Mouse (Mus musculus) MEL (cell line): ENCODE data around the gene Gm20696.

Experiments
- CTCF ChIP-seq, 3 experiments: IDR thresholded peaks in 2 of 3; conservative IDR thresholded peaks in 1 of 3; 2 replicates each; pipeline ENCODE4 v1.5.1; 2011 to 2012; ENCODE audit warnings: low read length in 3 of 3, low read depth in 2 of 3, mild to moderate bottlenecking in 2 of 3, improper control_type of control experiment in 1 of 3, inconsistent platforms in 1 of 3, mixed read lengths in 1 of 3, moderate library complexity in 1 of 3; ENCODE audit not compliant: control insufficient read depth in 1 of 3, insufficient read depth in 1 of 3, poor library complexity in 1 of 3, severe bottlenecking in 1 of 3
- EP300 ChIP-seq, 2 experiments: IDR thresholded peaks; 2 replicates each; pipeline ENCODE4 v1.6.1; 2011; ENCODE audit warnings: improper control_type of control experiment in 2 of 2, low read length in 2 of 2, low read depth in 1 of 2, mild to moderate bottlenecking in 1 of 2
- HCFC1 ChIP-seq: IDR thresholded peaks from 2 replicates; pipeline ENCODE4 v1.6.1; 2012; ENCODE audit warnings: low read depth, mild to moderate bottlenecking, inconsistent platforms, low read length, improper control_type of control experiment, moderate library complexity
- MXI1 ChIP-seq: IDR thresholded peaks from 2 replicates; pipeline ENCODE4 v1.6.1; 2011; ENCODE audit warnings: mild to moderate bottlenecking, low read depth, low read length, improper control_type of control experiment
- MYB ChIP-seq: IDR thresholded peaks from 2 replicates; pipeline ENCODE4 v1.6.1; 2011; ENCODE audit warnings: mild to moderate bottlenecking, low read depth, low read length, improper control_type of control experiment
- POLR2A ChIP-seq, 2 experiments: IDR thresholded peaks; 2 replicates each; pipeline ENCODE4 v1.6.1; 2011 to 2012; ENCODE audit warnings: low read length in 2 of 2, mild to moderate bottlenecking in 2 of 2, control low read depth in 1 of 2, improper control_type of control experiment in 1 of 2, low read depth in 1 of 2, moderate library complexity in 1 of 2; ENCODE audit not compliant: control insufficient read depth in 1 of 2, insufficient read depth in 1 of 2, poor library complexity in 1 of 2
- POLR2AphosphoS2 ChIP-seq: IDR thresholded peaks from 2 replicates; pipeline ENCODE4 v1.6.1; 2011; ENCODE audit warnings: low read length, improper control_type of control experiment
- RCOR1 ChIP-seq: IDR thresholded peaks from 2 replicates; pipeline ENCODE4 v1.6.1; 2012; ENCODE audit warnings: low read depth, mild to moderate bottlenecking, inconsistent platforms, low read length, improper control_type of control experiment
- SIN3A ChIP-seq: IDR thresholded peaks from 2 replicates; pipeline ENCODE4 v1.6.1; 2012; ENCODE audit warnings: low read length, improper control_type of control experiment, inconsistent platforms
- TCF12 ChIP-seq: IDR thresholded peaks from 2 replicates; pipeline ENCODE4 v1.6.1; 2014; ENCODE audit warnings: low read depth, mild to moderate bottlenecking, inconsistent platforms, low read length, improper control_type of control experiment, moderate library complexity
- ZMIZ1 ChIP-seq: IDR thresholded peaks from 2 replicates; pipeline ENCODE4 v1.6.1; 2012; ENCODE audit warnings: low read depth, mild to moderate bottlenecking, inconsistent platforms, low read length, improper control_type of control experiment, moderate library complexity

- TF ChIP-seq POLR2AphosphoS2 (no peak), POLR2A (IDR thresholded peaks at IDR 0.05; ENCODE audit: control insufficient read depth in 1 of 2, insufficient read depth in 1 of 2, low read depth in 1 of 2, low read length in 2 of 2, poor library complexity in 1 of 2) (no peak), TCF12 (no peak), CTCF (IDR thresholded peaks at IDR 0.05 in 2 of 3, conservative IDR thresholded peaks at IDR 0.05 in 1 of 3; ENCODE audit: control insufficient read depth in 1 of 3, insufficient read depth in 1 of 3, low read depth in 2 of 3, low read length in 3 of 3, poor library complexity in 1 of 3, severe bottlenecking in 1 of 3) (no peak), ZMIZ1 (no peak), MYB (no peak), MXI1 (no peak), RCOR1 (no peak), HCFC1 (no peak), EP300 (IDR thresholded peaks at IDR 0.05; ENCODE audit: low read depth in 1 of 2, low read length in 2 of 2) (no peak), SIN3A (no peak)
Measured at GRCm38 (mm10) chr6:99606079-99606478, 60.5 kb downstream of the Gm20696 start.
